21 mouse cellular contexts compared by ENCODE assay signal in genomic region chr14:55188491-55188890, GRCm38 (mm10). TPM values are rescaled to one million over a fixed set of nuclear protein-coding genes. Genes with fewer than 3 reads are reported as not detected.
DNase-seq lines count a peak whose midpoint lies in the region; ATAC-seq and TF ChIP-seq lines count a peak whose summit lies in the region.
"Had no signal": no experiment of that assay in that cellular context is flagged by ENCODE, and none has a peak within 500 bp of the region (broad histone marks: within the 10 kb centered on the region; RNA-seq: fewer than 3 reads in every experiment).

No protein-coding gene starts in this region.

- no peaks in the 10 kb centered on the region for H3K79me2 ChIP-seq in heart, adult 2 months (replicated peaks; ENCODE audit: control insufficient read depth, insufficient read depth, low read length)

- H3K9me3 ChIP-seq in forebrain, embryonic 10.5 days = no peaks in the 10 kb centered on the region
- H3K9me3 ChIP-seq in forebrain, embryonic 14.5 days (replicated peaks; ENCODE audit: control insufficient read depth, low read length) = no peaks in the 10 kb centered on the region
- no peaks in the 10 kb centered on the region for H3K9me3 ChIP-seq in kidney, embryonic 15.5 days (replicated peaks)
- no peaks in the 10 kb centered on the region for H3K9me3 ChIP-seq in midbrain, embryonic 16.5 days (replicated peaks; ENCODE audit: control insufficient read depth, low read length, poor library complexity, severe bottlenecking)
- H3K9me3 ChIP-seq: hindbrain, embryonic 15.5 days had no signal

- no peak for TF ChIP-seq POLR2A in heart, adult 2 months (IDR thresholded peaks at IDR 0.05; ENCODE audit: insufficient read depth, low read depth, low read length)

- no peak for DNase-seq in forebrain, embryonic 10.5 days (ENCODE audit: extremely low spot score, low spot score)
- DNase-seq in forebrain, embryonic 14.5 days (ENCODE audit: low spot score) = no peak
- peak; percentile 4 for DNase-seq in kidney, adult 9 months
- DNase-seq in left cerebral cortex, postnatal 14 days (ENCODE audit: low spot score in 2 of 2) = peak; percentile 18 to 53
- DNase-seq in left cerebral cortex, postnatal 10 days (ENCODE audit: extremely low spot score in 1 of 2, low spot score in 2 of 2) = no peak
- DNase-seq in heart, adult 2 months = no peak
- DNase-seq: adrenal gland, postnatal 36 days; cerebellum, postnatal 14 days; gastrocnemius, adult 2 months; heart, postnatal 10 days; kidney, adult 18-20 months; lung, adult 2 months; thymus, postnatal 14 days had no signal

- H3K27me3 ChIP-seq in forebrain, embryonic 10.5 days (ENCODE audit: poor library complexity, severe bottlenecking) = no peaks in the 10 kb centered on the region
- H3K27me3 ChIP-seq in forebrain, embryonic 14.5 days (replicated peaks; ENCODE audit: control insufficient read depth, insufficient read depth, low read length) = no peaks in the 10 kb centered on the region
- H3K27me3 ChIP-seq in kidney, embryonic 15.5 days = no peaks in the 10 kb centered on the region
- H3K27me3 ChIP-seq in midbrain, embryonic 16.5 days (ENCODE audit: control insufficient read depth, insufficient read depth, low read depth, low read length) = no peaks in the 10 kb centered on the region
- no peaks in the 10 kb centered on the region for H3K27me3 ChIP-seq in heart, adult 2 months (ENCODE audit: control insufficient read depth, insufficient read depth, low read length)
- H3K27me3 ChIP-seq: hindbrain, embryonic 15.5 days had no signal

- no peak for ATAC-seq in forebrain, embryonic 14.5 days
- no peak for ATAC-seq in kidney, embryonic 15.5 days (replicated peaks; ENCODE audit: low FRiP score)
- ATAC-seq in midbrain, embryonic 16.5 days = peak; percentile 11; the same call in 1 of the 2 replicates

- no peak for TF ChIP-seq CTCF in heart, adult 2 months (IDR thresholded peaks at IDR 0.05)

- no peak overlapping the region for H3K4me2 ChIP-seq in forebrain, embryonic 14.5 days (ENCODE audit: low read length)
- no peak overlapping the region for H3K4me2 ChIP-seq in kidney, embryonic 15.5 days
- no peak overlapping the region for H3K4me2 ChIP-seq in midbrain, embryonic 16.5 days (ENCODE audit: low read length)

- peaks cover 18% of the 10 kb centered on the region for H3K4me1 ChIP-seq in forebrain, embryonic 10.5 days
- H3K4me1 ChIP-seq in forebrain, embryonic 14.5 days (ENCODE audit: control insufficient read depth, insufficient read depth, low read length) = peaks cover 10% of the 10 kb centered on the region
- peaks cover 16% of the 10 kb centered on the region for H3K4me1 ChIP-seq in kidney, embryonic 15.5 days
- peaks cover 21% of the 10 kb centered on the region for H3K4me1 ChIP-seq in midbrain, embryonic 16.5 days (ENCODE audit: control insufficient read depth, insufficient read depth, low read length)
- no peaks in the 10 kb centered on the region for H3K4me1 ChIP-seq in heart, adult 2 months (ENCODE audit: control insufficient read depth, insufficient read depth, low read length)

- TF ChIP-seq EP300 in heart, adult 2 months (IDR thresholded peaks at IDR 0.05; ENCODE audit: insufficient read depth, low read depth, low read length) = no peak

- WGBS in forebrain, embryonic 10.5 days = 33% methylated on average over 4 of the region's 4 CpGs
- 53% methylated on average over 4 of the region's 4 CpGs for WGBS in forebrain, embryonic 14.5 days
- 38% methylated on average over 4 of the region's 4 CpGs for WGBS in kidney, embryonic 15.5 days
- WGBS in midbrain, embryonic 16.5 days = 17% methylated on average over 4 of the region's 4 CpGs
- WGBS in heart, adult 2 months = 29% methylated on average over 4 of the region's 4 CpGs

- H3K27ac ChIP-seq in forebrain, embryonic 10.5 days = peak overlapping the region; percentile 25; the same call in 1 of the 2 replicates
- H3K27ac ChIP-seq in forebrain, embryonic 14.5 days (ENCODE audit: low read depth, low read length) = no peak overlapping the region
- H3K27ac ChIP-seq in kidney, embryonic 15.5 days = no peak overlapping the region
- peak overlapping the region; percentile 83 for H3K27ac ChIP-seq in midbrain, embryonic 16.5 days (ENCODE audit: low read length)
- no peak overlapping the region for H3K27ac ChIP-seq in heart, adult 2 months
- H3K27ac ChIP-seq: gastrocnemius, adult 2 months; hindbrain, embryonic 15.5 days; stomach, postnatal 0 days had no signal

- H3K9ac ChIP-seq in forebrain, embryonic 14.5 days (ENCODE audit: low read length) = no peak overlapping the region
- H3K9ac ChIP-seq in kidney, embryonic 15.5 days = no peak overlapping the region
- H3K9ac ChIP-seq in midbrain, embryonic 16.5 days (ENCODE audit: low read depth, low read length) = no peak overlapping the region; the same call in 1 of the 2 replicates
- H3K9ac ChIP-seq in heart, adult 2 months (ENCODE audit: low read depth, low read length) = no peak overlapping the region
- H3K9ac ChIP-seq: hindbrain, embryonic 15.5 days had no signal

- H3K4me3 ChIP-seq in forebrain, embryonic 10.5 days = no peak overlapping the region
- H3K4me3 ChIP-seq in forebrain, embryonic 14.5 days (ENCODE audit: low read depth, low read length) = no peak overlapping the region
- no peak overlapping the region for H3K4me3 ChIP-seq in kidney, embryonic 15.5 days (replicated peaks)
- no peak overlapping the region for H3K4me3 ChIP-seq in midbrain, embryonic 16.5 days (ENCODE audit: low read depth, low read length)
- no peak overlapping the region for H3K4me3 ChIP-seq in heart, adult 2 months
- H3K4me3 ChIP-seq: gastrocnemius, adult 2 months; hindbrain, embryonic 15.5 days had no signal

- intact Hi-C loops in left cerebral cortex, postnatal 14 days (cut with DNase I) = no loop called here
- intact Hi-C loops in left cerebral cortex, postnatal 10 days (cut with DNase I) = no loop called here
- intact Hi-C loops in heart, adult 2 months (cut with DNase I) = no loop called here

- no peaks in the 10 kb centered on the region for H3K36me3 ChIP-seq in forebrain, embryonic 10.5 days (replicated peaks)
- H3K36me3 ChIP-seq in forebrain, embryonic 14.5 days (ENCODE audit: control insufficient read depth, insufficient read depth, low read length) = no peaks in the 10 kb centered on the region
- no peaks in the 10 kb centered on the region for H3K36me3 ChIP-seq in kidney, embryonic 15.5 days
- H3K36me3 ChIP-seq in midbrain, embryonic 16.5 days (ENCODE audit: control insufficient read depth, insufficient read depth, low read length) = no peaks in the 10 kb centered on the region
- no peaks in the 10 kb centered on the region for H3K36me3 ChIP-seq in heart, adult 2 months (ENCODE audit: control insufficient read depth, insufficient read depth, low read length)
- H3K36me3 ChIP-seq: hindbrain, embryonic 15.5 days had no signal

RNA-seq across cellular contexts. Expression of gene Dhrs2, which starts 33.3 kb away (rescaled TPM):
- polyA plus RNA-seq in forebrain, embryonic 10.5 days (2016; fragmentation: Nextera tagmentation; extraction: Ambion mirVana) = not detected in 2 replicates
- polyA plus RNA-seq in forebrain, embryonic 14.5 days (2014; fragmentation: Nextera tagmentation; extraction: Ambion mirVana) = 0.41 and 0.56 TPM in 2 replicates
- polyA plus RNA-seq in kidney, embryonic 15.5 days (2015; fragmentation: Nextera tagmentation; extraction: Ambion mirVana) = 0.23 TPM in 1 of 2 replicates, not detected in the other
- total RNA-seq in left cerebral cortex, postnatal 14 days (2021) = not detected
- not detected for total RNA-seq in left cerebral cortex, postnatal 10 days (2021)
- 0.26 and 0.57 TPM in 2 replicates for polyA plus RNA-seq in midbrain, embryonic 16.5 days (2015; fragmentation: Nextera tagmentation; extraction: Ambion mirVana)
- not detected for total RNA-seq in heart, adult 2 months (2021)
- 0.27 TPM in 1 of 2 replicates, not detected in the other for polyA plus RNA-seq in heart, adult 2 months (2012; rRNA removed)
- total RNA-seq: adrenal gland, postnatal 36 days; gastrocnemius, adult 2 months; heart, adult 8-10 months; heart, postnatal 10 days; liver, adult 2 months; neutrophil, adult 5-6 weeks had no signal
- polyA plus RNA-seq: embryonic facial prominence, embryonic 11.5 days; liver, adult 2 months; lung, adult 2 months had no signal

Comparison
In these comparisons a context has a peak if more than half of its experiments do, and no peak if none do; other contexts are left out.
1. DNase-seq: peak in kidney, adult 9 months (single experiment) and left cerebral cortex, postnatal 14 days (2 of 2); none in forebrain, embryonic 10.5 days (single experiment), forebrain, embryonic 14.5 days (single experiment), left cerebral cortex, postnatal 10 days (0 of 2) and heart, adult 2 months (0 of 2).
2. H3K27ac ChIP-seq: peak in forebrain, embryonic 10.5 days (single experiment) and midbrain, embryonic 16.5 days (single experiment); none in forebrain, embryonic 14.5 days (single experiment), kidney, embryonic 15.5 days (single experiment) and heart, adult 2 months (single experiment).